Mouse (Mus musculus): ENCODE data around the gene Olfr605. TPM values are rescaled to one million over a fixed set of nuclear protein-coding genes. Genes with fewer than 3 reads are reported as not detected.
"Not testable (repeated sequence)": the region's sequence is repeated elsewhere in the genome, so short reads cannot be mapped to it uniquely, and the experiment has no call there.

Gene Olfr605
- total RNA-seq (2018; cell fraction: chromatin; rRNA removed): not detected
- total RNA-seq (2018; cell fraction: cytosol; rRNA removed): not detected
- not detected for total RNA-seq (2018; cell fraction: nucleus; rRNA removed)
- not detected in 3 replicates for polyA plus RNA-seq (2018)

DNA sequence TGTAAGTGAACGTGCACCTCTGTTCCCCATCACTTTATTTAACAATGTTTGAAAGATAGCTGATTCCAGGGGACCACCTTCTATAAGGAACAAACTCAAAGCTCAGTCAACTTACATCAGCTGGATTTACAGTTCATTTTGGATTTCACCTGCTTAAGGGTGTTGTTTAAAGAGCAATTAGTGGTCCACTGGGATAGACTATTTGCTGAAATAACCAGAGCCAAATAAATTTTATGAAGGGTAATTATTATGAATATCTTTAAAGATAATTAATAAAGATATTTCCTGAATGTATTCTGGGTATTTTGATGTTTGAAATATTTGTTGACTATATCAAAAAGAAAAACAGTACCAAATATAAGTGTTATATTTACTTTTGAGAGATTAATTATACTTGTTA, at the start of gene Olfr605:
Gene Olfr605 (minus strand): TSS at position 101 of the 400 bp plus-strand sequence.
- Histone ChIP-seq H3K79me2 (ENCODE audit: inconsistent target) (no peaks in the 10 kb centered on the region), H3K27ac (no peak within 1 kb of the TSS)
- WGBS (ENCODE audit: missing documents): 93% methylated on average over 1 of the region's 1 CpGs

DNA sequence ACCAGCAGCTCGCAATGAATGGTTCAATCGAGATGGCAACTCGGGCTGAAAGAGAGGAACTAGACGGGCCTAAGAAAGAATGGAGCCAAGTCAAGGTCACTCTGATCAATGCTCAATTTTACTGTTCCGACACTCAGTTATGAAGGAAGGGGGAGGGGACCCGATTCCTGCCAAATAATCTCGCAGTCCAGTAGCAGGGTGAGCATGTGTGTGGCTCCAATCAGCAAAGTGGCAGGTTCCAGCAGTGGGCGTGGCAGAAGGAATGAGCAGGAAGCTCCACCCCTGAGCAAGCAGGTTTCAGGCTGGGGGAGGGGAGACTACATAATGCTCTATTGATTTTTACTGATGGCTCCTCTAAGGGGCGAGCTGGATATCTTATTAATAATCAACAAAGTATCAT, 31.9 kb upstream of the Olfr605 start:
- 90% methylated on average over 7 of the region's 9 CpGs for WGBS (ENCODE audit: missing documents)

More for the DNA sequence above, at the start of gene Olfr605:
- Histone ChIP-seq H3K36me3 (ENCODE audit: inconsistent target) (no peaks in the 10 kb centered on the region), H3K4me3 (ENCODE audit: inconsistent target) (no peak within 1 kb of the TSS)

DNA sequence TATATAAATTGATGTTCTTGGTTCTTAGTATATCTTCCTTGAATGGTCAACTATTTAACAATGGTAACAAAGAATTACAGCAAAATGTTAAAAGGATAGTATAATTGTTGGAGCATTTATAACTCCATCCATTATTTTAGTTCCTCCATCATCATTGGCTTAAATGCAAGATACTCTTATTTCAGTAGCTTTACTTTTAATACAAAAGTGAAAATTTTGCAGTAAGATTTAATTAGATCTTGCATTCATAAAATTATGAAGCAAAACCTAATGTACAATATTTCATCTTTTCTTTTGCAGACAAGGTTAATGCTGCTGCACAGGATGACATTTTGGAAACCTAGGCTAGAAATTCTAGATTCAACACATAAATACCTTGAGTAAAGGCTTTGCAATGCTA, 24.3 kb upstream of the Olfr605 start, which contains the start of gene Olfr608:
Gene Olfr608 (plus strand): TSS at position 301 of the 400 bp plus-strand sequence.
- Histone ChIP-seq H3K27ac (no peak within 1 kb of the TSS), H3K36me3 (ENCODE audit: inconsistent target) (no peaks in the 10 kb centered on the region), H3K79me2 (ENCODE audit: inconsistent target) (no peaks in the 10 kb centered on the region), H3K4me3 (ENCODE audit: inconsistent target) (no peak within 1 kb of the TSS)

More for the DNA sequence above, 31.9 kb upstream of the Olfr605 start:
- not testable (repeated sequence) for H3K36me3 ChIP-seq (ENCODE audit: inconsistent target); H3K79me2 ChIP-seq (ENCODE audit: inconsistent target); H3K4me3 ChIP-seq (ENCODE audit: inconsistent target); H3K27ac ChIP-seq

DNA sequence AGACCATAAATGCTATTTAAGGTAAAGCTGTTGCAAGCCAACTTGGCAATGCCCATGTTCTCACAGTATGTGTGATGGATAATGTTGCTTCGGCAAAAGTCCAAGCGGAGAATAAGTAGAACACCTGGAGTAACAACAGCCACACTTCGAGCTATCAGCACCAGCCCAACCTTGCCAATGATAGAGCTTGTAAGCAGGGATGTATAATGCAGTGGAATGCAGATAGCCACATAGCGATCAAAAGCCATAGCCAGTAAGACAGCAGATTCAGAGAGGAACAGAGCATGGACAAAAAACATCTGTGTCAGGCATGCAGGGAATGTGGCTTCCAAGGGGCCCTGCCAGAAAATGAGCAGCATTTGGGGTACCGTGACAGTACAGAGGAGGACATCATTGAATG, 15.4 kb upstream of the Olfr605 start:
- H3K36me3 ChIP-seq (ENCODE audit: inconsistent target): no peaks in the 10 kb centered on the region
- no peak overlapping the region for H3K27ac ChIP-seq
- no peaks in the 10 kb centered on the region for H3K79me2 ChIP-seq (ENCODE audit: inconsistent target)
- WGBS (ENCODE audit: missing documents): 94% methylated on average over 5 of the region's 5 CpGs
- H3K4me3 ChIP-seq (ENCODE audit: inconsistent target): no peak overlapping the region

DNA sequence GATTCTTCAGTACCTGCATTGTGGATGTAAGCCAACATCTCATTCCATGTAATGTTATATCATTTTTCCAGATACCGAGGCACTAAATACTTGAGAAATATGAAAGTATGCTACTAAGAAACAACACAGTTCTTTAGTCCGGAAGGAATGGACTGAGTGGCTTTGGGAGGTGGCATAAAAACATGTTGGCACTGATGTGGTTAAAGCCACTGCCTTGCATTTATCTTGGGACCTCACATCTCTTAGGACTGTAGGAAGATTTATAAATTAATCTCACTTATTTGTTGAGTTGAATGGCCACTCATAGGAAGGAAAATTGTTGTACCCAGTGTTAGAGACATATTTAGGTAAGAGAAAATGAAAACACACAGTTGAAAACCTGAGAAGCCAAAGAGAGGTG, 3.5 kb upstream of the Olfr605 start, which contains the start of gene Olfr606:
Gene Olfr606 (plus strand): TSS at position 301 of the 400 bp plus-strand sequence.
- Histone ChIP-seq H3K79me2 (ENCODE audit: inconsistent target) (no peaks in the 10 kb centered on the region), H3K36me3 (ENCODE audit: inconsistent target) (no peaks in the 10 kb centered on the region), H3K27ac (no peak within 1 kb of the TSS), H3K4me3 (ENCODE audit: inconsistent target) (no peak within 1 kb of the TSS)
- WGBS (ENCODE audit: missing documents): 96% methylated on average over 2 of the region's 2 CpGs

DNA sequence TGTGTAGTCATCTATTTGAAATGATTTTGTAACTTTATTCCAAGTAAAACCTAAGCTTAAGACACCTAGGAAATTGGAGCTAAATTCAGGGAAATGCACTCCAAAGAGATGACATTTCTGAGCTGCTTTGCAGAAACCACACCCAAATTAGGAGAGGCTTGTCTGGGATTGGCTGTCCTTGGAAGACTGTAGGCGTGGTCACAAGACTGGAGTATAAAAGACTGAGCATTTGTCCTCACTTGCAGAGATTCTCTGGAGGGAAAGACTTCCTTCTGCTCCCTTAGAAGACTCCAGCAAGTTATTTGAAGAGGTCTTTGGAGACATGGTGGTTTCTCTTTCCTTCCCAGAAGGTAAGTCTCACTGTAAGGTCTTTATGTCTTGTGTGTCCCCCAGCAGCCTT, 30.5 kb downstream of the Olfr605 start, which contains the start of gene Usp17lc:
Gene Usp17lc (plus strand): TSS at position 301 of the 400 bp plus-strand sequence.
- not testable (repeated sequence) for H3K4me3 ChIP-seq (ENCODE audit: inconsistent target); H3K27ac ChIP-seq
- no CpG with 5 or more reads among the region's 1 CpGs for WGBS (ENCODE audit: missing documents)

DNA sequence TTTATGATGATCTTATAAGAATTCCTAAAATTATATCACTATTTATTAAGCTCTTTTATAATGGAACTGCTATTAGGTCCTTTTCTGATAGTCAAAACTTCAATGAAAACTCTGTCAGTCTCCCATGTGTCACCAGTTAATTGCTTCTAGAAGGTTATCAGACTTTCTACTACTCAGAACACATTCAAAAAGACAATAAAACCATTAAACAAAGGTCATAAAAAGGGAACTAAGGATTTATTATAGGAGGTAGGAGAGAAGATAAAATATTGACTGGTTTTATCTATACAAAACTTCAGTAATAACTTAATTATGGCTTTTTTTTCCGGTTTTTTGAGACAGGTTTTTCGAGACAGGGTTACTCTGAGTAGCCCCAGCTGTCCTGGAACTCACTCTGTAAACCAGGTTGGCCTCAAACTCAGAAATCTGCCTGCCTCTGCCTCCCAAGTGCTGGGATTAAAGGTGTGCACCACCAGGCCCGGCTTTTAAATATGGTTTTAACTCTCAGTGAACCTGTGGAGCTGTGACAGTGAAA, 38.7 kb downstream of the Olfr605 start:
- WGBS (ENCODE audit: missing documents): 67% methylated on average over 3 of the region's 3 CpGs
- not testable (repeated sequence) for H3K27ac ChIP-seq; H3K79me2 ChIP-seq (ENCODE audit: inconsistent target); H3K4me3 ChIP-seq (ENCODE audit: inconsistent target); H3K36me3 ChIP-seq (ENCODE audit: inconsistent target)

More for the DNA sequence above, 30.5 kb downstream of the Olfr605 start, which contains the start of gene Usp17lc:
- not testable (repeated sequence) for H3K79me2 ChIP-seq (ENCODE audit: inconsistent target); H3K36me3 ChIP-seq (ENCODE audit: inconsistent target)

DNA sequence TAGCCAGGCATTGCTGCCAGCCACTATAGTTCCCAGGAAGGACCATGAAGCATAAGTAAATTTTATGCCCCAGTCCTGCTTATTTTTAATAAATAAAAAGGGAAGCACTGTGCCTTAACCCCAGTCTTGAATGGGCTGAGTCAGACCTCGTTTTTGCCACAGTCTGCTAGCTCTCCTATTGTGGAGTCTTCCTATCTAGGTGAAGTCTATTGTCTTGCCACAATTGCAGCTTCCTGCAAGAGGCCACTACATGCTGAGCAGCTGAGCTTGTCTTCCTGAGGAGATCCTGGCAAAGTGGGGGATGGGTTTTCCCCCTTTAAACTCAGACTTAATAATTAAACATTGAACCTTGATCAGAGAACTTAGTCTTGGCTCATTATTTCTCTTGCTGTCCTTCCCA, 46.3 kb downstream of the Olfr605 start:
- Histone ChIP-seq H3K27ac (no peak overlapping the region), H3K4me3 (ENCODE audit: inconsistent target) (no peak overlapping the region), H3K79me2 (ENCODE audit: inconsistent target) (no peaks in the 10 kb centered on the region), H3K36me3 (ENCODE audit: inconsistent target) (no peaks in the 10 kb centered on the region)
- WGBS (ENCODE audit: missing documents): 22% methylated on average over 1 of the region's 1 CpGs

DNA sequence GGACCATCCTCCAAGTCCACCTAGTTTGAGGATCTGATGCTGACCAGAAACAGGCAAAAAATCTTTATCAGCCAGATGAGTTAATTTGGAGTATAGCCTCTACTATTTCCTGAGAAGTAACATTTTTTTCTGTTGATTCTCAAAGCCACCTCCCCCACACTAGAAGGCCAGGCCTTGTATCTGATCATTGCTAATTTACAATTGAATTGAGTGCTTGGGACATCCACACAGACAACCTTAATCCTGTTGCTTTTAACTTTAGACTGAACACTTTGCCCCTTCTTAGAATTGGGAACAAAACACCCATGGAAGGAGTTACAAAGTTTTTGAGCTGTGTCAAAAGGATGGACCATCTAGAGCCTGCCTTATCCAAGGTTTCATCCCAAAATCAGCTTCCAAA, 47.5 kb downstream of the Olfr605 start:
- H3K27ac ChIP-seq: no peak overlapping the region
- no peak overlapping the region for H3K4me3 ChIP-seq (ENCODE audit: inconsistent target)
- H3K36me3 ChIP-seq (ENCODE audit: inconsistent target): no peaks in the 10 kb centered on the region
- no peaks in the 10 kb centered on the region for H3K79me2 ChIP-seq (ENCODE audit: inconsistent target)

Other genes with a start within 250 kb of the Olfr605 start
- not detected in 3 replicates for gene Olfr593, start 233.6 kb downstream of the Olfr605 start, polyA plus RNA-seq (2018)
- not detected in 3 replicates for gene Olfr594, start 228.4 kb downstream of the Olfr605 start, polyA plus RNA-seq (2018)
- gene Usp17ld, start 192.9 kb downstream of the Olfr605 start, polyA plus RNA-seq (2018): not detected in 3 replicates
- not detected in 3 replicates for gene Olfr596, start 139.8 kb downstream of the Olfr605 start, polyA plus RNA-seq (2018)
- gene Olfr597, start 129.1 kb downstream of the Olfr605 start, polyA plus RNA-seq (2018): not detected in 3 replicates
- gene Olfr598, start 121.9 kb downstream of the Olfr605 start, polyA plus RNA-seq (2018): not detected in 3 replicates
- not detected in 3 replicates for gene Olfr599, start 109.5 kb downstream of the Olfr605 start, polyA plus RNA-seq (2018)
- gene Olfr600, start 95.8 kb downstream of the Olfr605 start, polyA plus RNA-seq (2018): not detected in 3 replicates
- gene Olfr601, start 82.8 kb downstream of the Olfr605 start, polyA plus RNA-seq (2018): not detected in 3 replicates
- gene Olfr603, start 59.3 kb downstream of the Olfr605 start, polyA plus RNA-seq (2018): not detected in 3 replicates
- gene Usp17lc, start 30.4 kb downstream of the Olfr605 start, polyA plus RNA-seq (2018): not detected in 3 replicates
- not detected in 3 replicates for gene Olfr606, start 3.6 kb upstream of the Olfr605 start, polyA plus RNA-seq (2018)
- gene Olfr607, start 18.7 kb upstream of the Olfr605 start, polyA plus RNA-seq (2018): not detected in 3 replicates
- gene Olfr608, start 24.4 kb upstream of the Olfr605 start, polyA plus RNA-seq (2018): not detected in 3 replicates
- gene Olfr609, start 52.6 kb upstream of the Olfr605 start, polyA plus RNA-seq (2018): not detected in 3 replicates
- not detected in 3 replicates for gene Olfr610, start 66.7 kb upstream of the Olfr605 start, polyA plus RNA-seq (2018)
- gene Olfr611, start 75.4 kb upstream of the Olfr605 start, polyA plus RNA-seq (2018): not detected in 3 replicates
- gene Olfr612, start 97.3 kb upstream of the Olfr605 start, polyA plus RNA-seq (2018): not detected in 3 replicates
- gene Olfr613, start 102.6 kb upstream of the Olfr605 start, polyA plus RNA-seq (2018): not detected in 3 replicates
- not detected in 3 replicates for gene Olfr615, start 110.6 kb upstream of the Olfr605 start, polyA plus RNA-seq (2018)
- gene Olfr616, start 123.7 kb upstream of the Olfr605 start, polyA plus RNA-seq (2018): not detected in 3 replicates
- not detected in 3 replicates for gene Olfr617, start 127.6 kb upstream of the Olfr605 start, polyA plus RNA-seq (2018)
- not detected in 3 replicates for gene Olfr618, start 144.7 kb upstream of the Olfr605 start, polyA plus RNA-seq (2018)
- gene Olfr619, start 155.1 kb upstream of the Olfr605 start, polyA plus RNA-seq (2018): not detected in 3 replicates
- gene Olfr620, start 167.1 kb upstream of the Olfr605 start, polyA plus RNA-seq (2018): not detected in 3 replicates
- not detected in 3 replicates for gene Olfr622, start 197.3 kb upstream of the Olfr605 start, polyA plus RNA-seq (2018)
- gene Olfr623, start 218.3 kb upstream of the Olfr605 start, polyA plus RNA-seq (2018): not detected in 3 replicates
- 0.09 to 0.15 TPM (median 0.09 TPM) in 3 replicates for gene Olfr624, start 225.8 kb upstream of the Olfr605 start, polyA plus RNA-seq (2018)
- gene Olfr625-ps1, start 237.3 kb upstream of the Olfr605 start, polyA plus RNA-seq (2018): not detected in 3 replicates